In genomic region chr12:39036466-39037037, GRCm38 (mm10) we compare ENCODE assay signal across 11 mouse cellular contexts.
"Had no signal": no experiment of that assay in that cellular context is flagged by ENCODE, and none has a peak within 500 bp of the region (broad histone marks: within the 10 kb centered on the region; RNA-seq: fewer than 3 reads in every experiment).

No protein-coding gene starts in this region.

- H3K27ac ChIP-seq: liver, embryonic 15.5 days; midbrain, embryonic 13.5 days; neural tube, embryonic 12.5 days; stomach, postnatal 0 days had no signal

- ATAC-seq: lung, postnatal 0 days; midbrain, embryonic 13.5 days had no signal

- H3K9me3 ChIP-seq: liver, embryonic 15.5 days; midbrain, embryonic 13.5 days; neural tube, embryonic 12.5 days had no signal

- H3K4me1 ChIP-seq: liver, embryonic 15.5 days; midbrain, embryonic 13.5 days; neural tube, embryonic 12.5 days had no signal

- DNase-seq: kidney, postnatal 14 days; left cerebral cortex, postnatal 4 days; lung, adult 2 months; lung, postnatal 36 days; thymus, postnatal 4 days had no signal

- H3K4me2 ChIP-seq: liver, embryonic 11.5 days; liver, embryonic 15.5 days; midbrain, embryonic 13.5 days; neural tube, embryonic 12.5 days had no signal

- H3K36me3 ChIP-seq: liver, embryonic 15.5 days; midbrain, embryonic 13.5 days; neural tube, embryonic 12.5 days had no signal

- H3K4me3 ChIP-seq: liver, embryonic 15.5 days; midbrain, embryonic 13.5 days; neural tube, embryonic 12.5 days had no signal

- H3K27me3 ChIP-seq: liver, embryonic 15.5 days; midbrain, embryonic 13.5 days; neural tube, embryonic 12.5 days had no signal

- H3K9ac ChIP-seq: liver, embryonic 15.5 days; midbrain, embryonic 13.5 days; neural tube, embryonic 12.5 days had no signal
